Mouse (Mus musculus): ENCODE results near the gene Nav2. TPM values are rescaled to one million over a fixed set of nuclear protein-coding genes. Genes with fewer than 3 reads are reported as not detected.
A peak's percentile ranks its signal among the peaks of the same experiment; 100 is the strongest.

Nav2 gene
- total RNA-seq (2021) (10 to 100 TPM; 34.4 to 49.9 TPM), polyA plus RNA-seq (2012; rRNA removed) (20.4 and 24.2 TPM in 2 replicates)
- long read RNA-seq, partial matches to known transcripts = 1 of 3 reads
- long read RNA-seq, other reads (novel, unspliced or antisense) = 2 of 3 reads

DNA sequence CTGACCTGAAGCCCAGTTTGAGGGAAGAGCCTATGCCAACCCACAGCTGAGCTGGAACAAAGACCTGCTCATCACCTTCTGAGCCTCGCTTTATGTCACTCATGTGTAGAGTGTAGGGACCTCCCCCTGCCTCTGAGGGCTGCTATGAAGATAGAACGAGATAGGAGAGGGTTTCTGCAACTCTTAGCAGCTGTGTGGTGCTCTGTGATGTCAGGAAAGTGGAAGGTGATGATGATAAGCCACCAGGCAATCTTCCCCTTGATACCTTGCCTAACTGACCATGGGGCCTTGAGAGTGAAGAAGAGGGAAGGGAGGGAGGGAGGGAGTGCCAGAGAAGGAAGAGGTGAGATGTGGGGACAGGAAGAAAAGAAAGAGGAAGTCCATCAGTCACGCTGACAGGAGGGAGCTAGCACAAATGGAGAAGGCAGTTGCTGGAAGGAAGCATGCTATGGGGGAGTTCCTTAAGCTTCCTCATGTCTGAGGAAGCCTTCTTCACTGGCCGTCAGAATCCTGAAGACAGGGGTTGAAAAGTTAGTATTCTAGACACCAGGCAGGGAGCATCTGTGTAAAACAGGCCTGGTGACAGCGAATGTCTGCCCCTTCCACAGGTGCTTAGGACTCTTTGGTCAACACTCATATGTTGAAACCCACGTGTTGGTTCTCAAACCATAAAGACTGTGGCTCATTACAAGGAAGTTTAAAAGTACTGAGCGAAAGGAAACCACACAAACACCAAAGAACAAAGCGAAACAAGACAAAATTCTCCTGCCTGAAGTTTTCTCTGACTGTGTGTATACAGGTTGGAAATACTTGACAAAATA, at the start of gene Nav2:
TSS of gene Nav2 (plus strand) at position 196 of the 821 bp plus-strand sequence.
- DNase-seq = no peak
- no peak within 1 kb of the TSS for H3K27ac ChIP-seq

DNA sequence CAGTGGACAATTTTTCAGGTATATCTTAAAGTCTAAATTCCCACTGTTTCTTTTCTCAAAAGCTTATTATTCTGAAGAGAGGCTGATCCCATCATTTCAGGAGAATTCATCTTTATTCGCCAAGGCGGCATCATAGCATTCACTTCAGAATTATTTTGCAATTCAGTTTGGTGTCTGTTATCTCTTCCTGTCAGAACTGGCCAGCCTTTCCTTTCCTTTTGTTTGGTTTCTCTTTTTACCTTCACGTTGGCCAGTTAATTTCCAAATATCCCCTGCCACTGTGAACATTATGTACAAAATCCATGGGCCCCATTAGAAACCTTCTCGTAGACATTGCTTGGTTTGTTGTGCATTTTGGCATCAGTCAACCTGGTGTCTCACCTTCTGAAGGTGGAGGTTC, 49.2 kb upstream of the Nav2 start:
- TF ChIP-seq POLR2A (IDR thresholded peaks at IDR 0.05; ENCODE audit: insufficient read depth, low read depth, low read length) = no peak
- no peak for TF ChIP-seq EP300 (IDR thresholded peaks at IDR 0.05; ENCODE audit: insufficient read depth, low read depth, low read length)
- TF ChIP-seq CTCF (IDR thresholded peaks at IDR 0.05) = no peak
- Histone ChIP-seq H3K27ac (no peak overlapping the region), H3K4me3 (no peak overlapping the region), H3K27me3 (ENCODE audit: control insufficient read depth, insufficient read depth, low read length) (no peaks in the 10 kb centered on the region), H3K36me3 (ENCODE audit: control insufficient read depth, insufficient read depth, low read length) (no peaks in the 10 kb centered on the region), H3K79me2 (replicated peaks; ENCODE audit: control insufficient read depth, insufficient read depth, low read length) (no peaks in the 10 kb centered on the region), H3K4me1 (ENCODE audit: control insufficient read depth, insufficient read depth, low read length) (no peaks in the 10 kb centered on the region), H3K9ac (ENCODE audit: low read depth, low read length) (no peak overlapping the region)
- 52% methylated on average over 4 of the region's 4 CpGs for WGBS
- no peak for DNase-seq
- intact Hi-C loops (cut with DNase I) = no loop called here

More for the DNA sequence above, at the start of gene Nav2:
- Histone ChIP-seq H3K79me2 (replicated peaks; ENCODE audit: control insufficient read depth, insufficient read depth, low read length) (no peaks in the 10 kb centered on the region), H3K27me3 (ENCODE audit: control insufficient read depth, insufficient read depth, low read length) (no peaks in the 10 kb centered on the region), H3K36me3 (ENCODE audit: control insufficient read depth, insufficient read depth, low read length) (no peaks in the 10 kb centered on the region), H3K9ac (ENCODE audit: low read depth, low read length) (no peak within 1 kb of the TSS), H3K4me1 (ENCODE audit: control insufficient read depth, insufficient read depth, low read length) (no peaks in the 10 kb centered on the region), H3K4me3 (no peak within 1 kb of the TSS)
- intact Hi-C loops (cut with DNase I) = no loop called here
- WGBS = 58% methylated on average over 8 of the region's 8 CpGs
- no peak for TF ChIP-seq EP300 (IDR thresholded peaks at IDR 0.05; ENCODE audit: insufficient read depth, low read depth, low read length)
- TF ChIP-seq CTCF (IDR thresholded peaks at IDR 0.05) = no peak
- no peak for TF ChIP-seq POLR2A (IDR thresholded peaks at IDR 0.05; ENCODE audit: insufficient read depth, low read depth, low read length)

DNA sequence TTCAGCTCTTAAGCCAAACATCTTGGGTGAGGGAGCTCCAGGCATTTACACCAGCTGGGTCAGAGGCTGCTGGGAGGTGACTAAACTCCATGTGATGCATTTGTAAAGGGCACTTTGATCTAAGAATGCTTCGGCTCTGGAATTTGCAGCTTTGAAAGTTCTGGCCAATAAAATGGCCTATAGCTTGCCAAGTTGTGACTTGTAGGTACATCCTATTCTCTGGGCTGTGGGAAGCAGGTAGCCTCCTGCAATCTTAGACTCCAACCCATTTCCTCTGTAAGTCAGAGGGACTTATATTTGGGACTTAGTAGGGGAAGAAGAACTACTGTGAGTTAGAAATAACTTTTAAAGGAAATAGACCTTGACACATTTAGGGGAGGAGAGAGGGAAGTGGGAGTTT, 47.6 kb upstream of the Nav2 start:
- intact Hi-C loops (cut with DNase I) = no loop called here
- H3K4me3 ChIP-seq = no peak overlapping the region
- no peak overlapping the region for H3K27ac ChIP-seq
- H3K36me3 ChIP-seq (ENCODE audit: control insufficient read depth, insufficient read depth, low read length) = no peaks in the 10 kb centered on the region
- no peak for TF ChIP-seq EP300 (IDR thresholded peaks at IDR 0.05; ENCODE audit: insufficient read depth, low read depth, low read length)
- TF ChIP-seq CTCF (IDR thresholded peaks at IDR 0.05) = no peak
- TF ChIP-seq POLR2A (IDR thresholded peaks at IDR 0.05; ENCODE audit: insufficient read depth, low read depth, low read length) = no peak
- 16% methylated on average over 1 of the region's 1 CpGs for WGBS
- peak in 1 of 2 experiments; percentile 10 for DNase-seq
- H3K27me3 ChIP-seq (ENCODE audit: control insufficient read depth, insufficient read depth, low read length) = no peaks in the 10 kb centered on the region
- H3K79me2 ChIP-seq (replicated peaks; ENCODE audit: control insufficient read depth, insufficient read depth, low read length) = no peaks in the 10 kb centered on the region
- H3K4me1 ChIP-seq (ENCODE audit: control insufficient read depth, insufficient read depth, low read length) = no peaks in the 10 kb centered on the region
- no peak overlapping the region for H3K9ac ChIP-seq (ENCODE audit: low read depth, low read length)

DNA sequence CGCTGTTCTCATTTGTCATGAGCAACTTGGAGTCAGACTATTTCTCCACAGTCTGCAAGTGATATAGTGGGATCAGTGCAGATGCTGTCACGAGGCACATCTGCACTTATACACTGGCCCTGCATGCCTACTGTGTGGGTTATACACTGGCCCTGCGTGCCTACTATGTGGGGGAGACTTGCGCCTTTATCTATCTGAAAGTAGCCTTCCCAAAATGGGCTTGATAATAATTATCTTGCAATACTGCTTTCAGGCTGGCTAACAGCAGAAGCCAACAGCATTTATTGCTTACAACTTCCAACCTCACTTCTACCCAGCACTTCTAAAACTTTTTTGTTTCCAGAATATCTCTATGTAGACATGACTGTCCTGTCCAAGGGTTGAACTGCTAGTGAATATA, 46.7 kb upstream of the Nav2 start:
- peak in 1 of 2 experiments; percentile 4 for DNase-seq
- Histone ChIP-seq H3K79me2 (replicated peaks; ENCODE audit: control insufficient read depth, insufficient read depth, low read length) (no peaks in the 10 kb centered on the region), H3K27me3 (ENCODE audit: control insufficient read depth, insufficient read depth, low read length) (no peaks in the 10 kb centered on the region), H3K4me3 (no peak overlapping the region), H3K36me3 (ENCODE audit: control insufficient read depth, insufficient read depth, low read length) (no peaks in the 10 kb centered on the region), H3K9ac (ENCODE audit: low read depth, low read length) (no peak overlapping the region), H3K4me1 (ENCODE audit: control insufficient read depth, insufficient read depth, low read length) (no peaks in the 10 kb centered on the region), H3K27ac (no peak overlapping the region)
- intact Hi-C loops (cut with DNase I) = no loop called here
- no peak for TF ChIP-seq CTCF (IDR thresholded peaks at IDR 0.05)
- TF ChIP-seq EP300 (IDR thresholded peaks at IDR 0.05; ENCODE audit: insufficient read depth, low read depth, low read length) = no peak
- TF ChIP-seq POLR2A (IDR thresholded peaks at IDR 0.05; ENCODE audit: insufficient read depth, low read depth, low read length) = no peak
- WGBS = 86% methylated on average over 4 of the region's 4 CpGs

DNA sequence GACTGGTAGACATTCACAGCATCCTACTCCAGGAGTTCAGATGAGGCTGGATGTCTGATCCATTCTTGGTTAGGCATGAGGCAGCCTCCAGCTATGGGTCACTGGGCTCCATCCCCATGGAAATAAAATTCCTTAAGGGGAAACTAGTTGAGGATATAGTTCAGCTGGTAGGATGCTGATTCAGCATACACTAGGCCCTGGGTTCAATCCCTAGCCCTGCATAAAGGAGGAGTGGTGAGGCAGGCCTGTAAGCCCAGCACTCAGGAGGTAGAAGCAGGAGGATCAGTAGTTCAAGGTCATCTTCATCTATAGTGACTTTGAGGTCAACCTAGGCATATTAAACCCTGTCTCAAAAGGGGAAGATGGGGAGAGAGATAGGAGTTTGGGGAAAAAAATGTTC, 44.3 kb upstream of the Nav2 start:
- TF ChIP-seq POLR2A (IDR thresholded peaks at IDR 0.05; ENCODE audit: insufficient read depth, low read depth, low read length) (no peak), CTCF (IDR thresholded peaks at IDR 0.05) (no peak), EP300 (IDR thresholded peaks at IDR 0.05; ENCODE audit: insufficient read depth, low read depth, low read length) (no peak)
- Histone ChIP-seq H3K79me2 (replicated peaks; ENCODE audit: control insufficient read depth, insufficient read depth, low read length) (no peaks in the 10 kb centered on the region), H3K36me3 (ENCODE audit: control insufficient read depth, insufficient read depth, low read length) (no peaks in the 10 kb centered on the region), H3K4me1 (ENCODE audit: control insufficient read depth, insufficient read depth, low read length) (no peaks in the 10 kb centered on the region), H3K9ac (ENCODE audit: low read depth, low read length) (no peak overlapping the region), H3K27ac (no peak overlapping the region), H3K4me3 (no peak overlapping the region), H3K27me3 (ENCODE audit: control insufficient read depth, insufficient read depth, low read length) (no peaks in the 10 kb centered on the region)
- DNase-seq = peak in 1 of 2 experiments; percentile 9
- intact Hi-C loops (cut with DNase I) = no loop called here

All from heart, adult 2 months (tissue).